Mouse (Mus musculus): ENCODE results near the gene Gm30191. TPM values are rescaled to one million over a fixed set of nuclear protein-coding genes. Genes with fewer than 3 reads are reported as not detected.

The Gm30191 gene
- not detected in 2 replicates for polyA plus RNA-seq (2012; ENCODE audit: insufficient read depth, insufficient read length, missing spikeins)

GRCm38 (mm10) chr4:134246719-134247258 is at the start of gene Gm30191:
TSS of gene Gm30191 (plus strand) at chr4:134246935.
- Histone ChIP-seq H3K4me3 (ENCODE audit: insufficient read depth, low read depth, low read length) (no peak within 1 kb of the TSS), H3K27ac (replicated peaks; ENCODE audit: low read depth, low read length) (no peak within 1 kb of the TSS), H3K4me1 (ENCODE audit: control insufficient read depth, insufficient read depth, insufficient read length, low read length) (peaks cover 5% of the 10 kb centered on the region)

GRCm38 (mm10) chr4:134199371-134199770 is 47.4 kb upstream of the Gm30191 start:
- H3K4me3 ChIP-seq (ENCODE audit: insufficient read depth, low read depth, low read length) = no peak overlapping the region
- H3K4me1 ChIP-seq (ENCODE audit: control insufficient read depth, insufficient read depth, insufficient read length, low read length) = no peaks in the 10 kb centered on the region
- no peak overlapping the region for H3K27ac ChIP-seq (replicated peaks; ENCODE audit: low read depth, low read length)

- Histone ChIP-seq H3K4me1 (ENCODE audit: control insufficient read depth, insufficient read depth, insufficient read length, low read length) (no peaks in the 10 kb centered on the region), H3K4me3 (ENCODE audit: insufficient read depth, low read depth, low read length) (no peak within 1 kb of the TSS), H3K27ac (replicated peaks; ENCODE audit: low read depth, low read length) (no peak within 1 kb of the TSS)
Measured at GRCm38 (mm10) chr4:134202904-134203303, 43.8 kb upstream of the Gm30191 start, which contains the start of gene Gm7534. TSS of gene Gm7534 (minus strand) at chr4:134203004.

- no peak overlapping the region for H3K4me3 ChIP-seq (ENCODE audit: insufficient read depth, low read depth, low read length)
- H3K4me1 ChIP-seq (ENCODE audit: control insufficient read depth, insufficient read depth, insufficient read length, low read length) = no peaks in the 10 kb centered on the region
- no peak overlapping the region for H3K27ac ChIP-seq (replicated peaks; ENCODE audit: low read depth, low read length)
Measured at GRCm38 (mm10) chr4:134203340-134203896, 43.3 kb upstream of the Gm30191 start.

- no peaks in the 10 kb centered on the region for H3K4me1 ChIP-seq (ENCODE audit: control insufficient read depth, insufficient read depth, insufficient read length, low read length)
- no peak overlapping the region for H3K27ac ChIP-seq (replicated peaks; ENCODE audit: low read depth, low read length)
- no peak overlapping the region for H3K4me3 ChIP-seq (ENCODE audit: insufficient read depth, low read depth, low read length)
Measured at GRCm38 (mm10) chr4:134206488-134207053, 40.2 kb upstream of the Gm30191 start.

GRCm38 (mm10) chr4:134222793-134223600 is 23.7 kb upstream of the Gm30191 start:
- no peak overlapping the region for H3K27ac ChIP-seq (replicated peaks; ENCODE audit: low read depth, low read length)
- no peak overlapping the region for H3K4me3 ChIP-seq (ENCODE audit: insufficient read depth, low read depth, low read length)
- no peaks in the 10 kb centered on the region for H3K4me1 ChIP-seq (ENCODE audit: control insufficient read depth, insufficient read depth, insufficient read length, low read length)

GRCm38 (mm10) chr4:134227194-134227593 is 19.5 kb upstream of the Gm30191 start, which contains the start of gene Catsper4:
TSS of gene Catsper4 (minus strand) at chr4:134227383.
- Histone ChIP-seq H3K27ac (replicated peaks; ENCODE audit: low read depth, low read length) (no peak within 1 kb of the TSS), H3K4me1 (ENCODE audit: control insufficient read depth, insufficient read depth, insufficient read length, low read length) (no peaks in the 10 kb centered on the region), H3K4me3 (ENCODE audit: insufficient read depth, low read depth, low read length) (no peak within 1 kb of the TSS)

GRCm38 (mm10) chr4:134230431-134230830 is 16.3 kb upstream of the Gm30191 start:
- Histone ChIP-seq H3K4me3 (ENCODE audit: insufficient read depth, low read depth, low read length) (no peak overlapping the region), H3K27ac (replicated peaks; ENCODE audit: low read depth, low read length) (no peak overlapping the region)

GRCm38 (mm10) chr4:134234876-134235275 is 11.9 kb upstream of the Gm30191 start:
- no peaks in the 10 kb centered on the region for H3K4me1 ChIP-seq (ENCODE audit: control insufficient read depth, insufficient read depth, insufficient read length, low read length)
- no peak overlapping the region for H3K4me3 ChIP-seq (ENCODE audit: insufficient read depth, low read depth, low read length)
- no peak overlapping the region for H3K27ac ChIP-seq (replicated peaks; ENCODE audit: low read depth, low read length)

More at GRCm38 (mm10) chr4:134230431-134230830, 16.3 kb upstream of the Gm30191 start:
- no peaks in the 10 kb centered on the region for H3K4me1 ChIP-seq (ENCODE audit: control insufficient read depth, insufficient read depth, insufficient read length, low read length)

GRCm38 (mm10) chr4:134237582-134238278 is 9.0 kb upstream of the Gm30191 start:
- H3K4me1 ChIP-seq (ENCODE audit: control insufficient read depth, insufficient read depth, insufficient read length, low read length) = no peaks in the 10 kb centered on the region
- H3K27ac ChIP-seq (replicated peaks; ENCODE audit: low read depth, low read length) = no peak overlapping the region
- H3K4me3 ChIP-seq (ENCODE audit: insufficient read depth, low read depth, low read length) = no peak overlapping the region; the same call in 1 of the 2 replicates

GRCm38 (mm10) chr4:134238279-134238651 is 8.5 kb upstream of the Gm30191 start, which contains the start of gene Cnksr1:
TSS of gene Cnksr1 (minus strand) at chr4:134238399.
- Histone ChIP-seq H3K4me1 (ENCODE audit: control insufficient read depth, insufficient read depth, insufficient read length, low read length) (no peaks in the 10 kb centered on the region), H3K27ac (replicated peaks; ENCODE audit: low read depth, low read length) (no peak within 1 kb of the TSS)

GRCm38 (mm10) chr4:134238686-134239085 is 8.0 kb upstream of the Gm30191 start:
- H3K27ac ChIP-seq (replicated peaks; ENCODE audit: low read depth, low read length) = no peak overlapping the region
- no peak overlapping the region for H3K4me3 ChIP-seq (ENCODE audit: insufficient read depth, low read depth, low read length)

More at GRCm38 (mm10) chr4:134238279-134238651, 8.5 kb upstream of the Gm30191 start, which contains the start of gene Cnksr1:
- no peak within 1 kb of the TSS; the same call in 1 of the 2 replicates for H3K4me3 ChIP-seq (ENCODE audit: insufficient read depth, low read depth, low read length)

GRCm38 (mm10) chr4:134243516-134244250 is 3.1 kb upstream of the Gm30191 start, which contains the start of gene E130218I03Rik:
TSS of gene E130218I03Rik (plus strand) at chr4:134243662.
- Histone ChIP-seq H3K27ac (replicated peaks; ENCODE audit: low read depth, low read length) (no peak within 1 kb of the TSS), H3K4me1 (ENCODE audit: control insufficient read depth, insufficient read depth, insufficient read length, low read length) (peaks cover 5% of the 10 kb centered on the region), H3K4me3 (ENCODE audit: insufficient read depth, low read depth, low read length) (peak within 1 kb of the TSS; percentile 93)

More at GRCm38 (mm10) chr4:134238686-134239085, 8.0 kb upstream of the Gm30191 start:
- H3K4me1 ChIP-seq (ENCODE audit: control insufficient read depth, insufficient read depth, insufficient read length, low read length) = no peaks in the 10 kb centered on the region
